Mouse (Mus musculus) liver, embryonic 14.5 days (tissue): ENCODE data around the gene Slamf9.

Experiments
- CTCF ChIP-seq: IDR thresholded peaks from 2 replicates; pipeline ENCODE4 v1.5.1; 2016; ENCODE audit warnings: antibody characterized with exemption, low read depth, control low read depth
- EP300 ChIP-seq: IDR thresholded peaks from 2 replicates; pipeline ENCODE4 v1.6.1; 2016; ENCODE audit warnings: antibody characterized with exemption, low read depth

DNA sequence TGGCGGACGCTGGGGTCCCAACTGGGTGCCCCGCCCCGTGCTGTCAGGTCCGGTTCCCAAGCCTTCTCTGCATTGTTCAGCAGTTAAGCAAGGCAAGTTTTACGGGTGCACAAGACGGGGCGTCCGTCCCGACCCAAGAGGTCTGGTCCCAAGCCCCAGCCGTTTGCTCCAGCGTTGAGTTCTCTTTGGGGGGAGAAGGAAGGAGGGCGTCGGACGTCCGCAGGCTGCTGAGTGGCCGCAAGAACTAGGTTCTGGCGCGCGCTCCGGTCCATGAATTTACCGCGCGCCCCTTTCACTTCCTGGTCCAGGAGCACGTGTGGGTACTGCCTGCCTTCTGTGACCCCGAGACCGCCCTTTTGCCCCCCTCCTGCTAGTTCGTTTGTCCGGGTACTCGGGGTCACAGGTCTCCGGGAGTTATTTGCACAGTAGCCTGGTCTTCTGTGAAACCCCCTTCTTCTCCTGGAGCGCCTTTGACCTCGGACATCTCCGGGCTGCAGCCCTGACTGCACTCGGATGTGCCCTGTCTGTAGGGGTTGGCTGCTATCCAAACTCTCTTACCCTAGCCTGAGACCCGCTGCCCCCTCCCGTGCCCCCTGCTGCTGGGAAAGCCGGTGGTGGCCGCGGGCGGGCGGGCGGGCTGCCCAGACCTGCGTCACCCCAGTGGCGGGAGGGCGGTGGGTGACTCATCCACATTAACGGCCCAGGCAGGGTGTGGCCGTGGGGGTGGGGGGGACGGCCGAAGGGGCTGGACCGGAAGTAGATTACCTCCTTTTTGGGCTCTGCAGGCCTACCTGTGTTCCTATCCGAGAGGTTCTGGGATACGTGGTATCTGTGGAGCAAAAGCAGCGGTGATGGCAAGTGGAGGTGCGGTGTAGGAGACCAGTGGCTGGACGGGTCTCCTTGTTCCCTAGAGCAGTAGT, 25.6 kb downstream of the Slamf9 start:
- TF ChIP-seq CTCF (no peak), EP300 (no peak)
